Mouse (Mus musculus): ENCODE measurements around the gene A2ml1.
A peak's percentile ranks its signal among the peaks of the same experiment; 100 is the strongest.
"Not testable (repeated sequence)": the region's sequence is repeated elsewhere in the genome, so short reads cannot be mapped to it uniquely, and the experiment has no call there.

A2ml1 gene

GRCm38 (mm10) chr6:128581508-128581907 lies at the start of gene A2ml1:
Gene A2ml1, minus strand, starts transcription at chr6:128581608.
- DNase-seq (ENCODE audit: low spot score in 2 of 2), result no peak

DNA sequence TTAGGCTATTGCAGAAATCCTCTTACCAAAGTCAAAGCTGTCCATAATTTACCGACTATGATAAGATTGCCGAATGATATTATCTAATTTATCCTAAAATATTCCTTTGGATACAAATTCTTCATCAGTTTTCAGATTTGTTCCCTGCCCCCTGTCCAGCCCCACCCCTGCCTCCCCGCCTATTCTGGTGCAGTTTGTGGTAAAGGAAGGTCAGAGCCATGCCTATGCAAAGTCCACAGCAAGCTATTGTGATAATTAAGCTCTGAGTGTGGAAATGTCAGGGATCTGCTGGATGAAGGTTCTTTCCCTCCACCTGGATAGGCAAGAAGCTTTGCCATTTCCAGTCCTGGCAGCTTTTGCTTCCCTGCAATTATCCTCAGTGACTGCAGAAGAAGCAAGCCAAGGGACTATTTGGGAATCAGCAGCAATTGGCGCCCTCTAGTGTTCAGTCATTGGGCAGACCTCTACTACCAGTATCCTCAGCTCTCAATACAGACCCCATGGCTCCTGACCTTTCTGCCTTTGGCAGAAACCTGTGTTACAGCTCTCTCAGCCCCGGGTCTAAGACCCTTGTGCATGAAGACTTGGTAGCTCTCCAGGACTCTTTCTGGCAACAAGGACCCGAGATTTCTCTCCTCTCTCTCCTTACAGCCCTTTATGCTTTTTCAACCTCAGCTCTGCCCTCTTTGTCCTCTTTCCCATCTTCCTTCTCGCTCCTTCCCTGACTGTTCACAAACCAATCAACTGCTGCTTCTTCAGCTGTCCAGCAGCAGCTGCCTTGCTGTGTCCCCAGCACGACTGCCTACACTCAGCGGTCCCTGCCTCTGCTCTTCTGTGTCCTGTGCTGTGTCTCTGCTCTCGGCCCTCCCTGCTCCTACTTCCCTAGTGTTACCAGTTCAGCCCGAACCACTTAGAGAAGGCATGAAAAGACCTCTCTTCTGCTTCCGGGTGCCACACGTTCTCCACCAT lies 48.6 kb upstream of the A2ml1 start:
- not testable (repeated sequence) for DNase-seq (ENCODE audit: low spot score in 2 of 2)

- not testable (repeated sequence) for DNase-seq (ENCODE audit: low spot score in 2 of 2)
Measured at GRCm38 (mm10) chr6:128625246-128625645, 43.8 kb upstream of the A2ml1 start.

GRCm38 (mm10) chr6:128624425-128624824 lies 43.0 kb upstream of the A2ml1 start:
- DNase-seq (ENCODE audit: low spot score in 2 of 2), result no peak

GRCm38 (mm10) chr6:128623433-128623832 lies 42.0 kb upstream of the A2ml1 start, which contains the start of gene Klrb1a:
Gene Klrb1a, minus strand, starts transcription at chr6:128623533.
- DNase-seq (ENCODE audit: low spot score in 2 of 2), result not testable (repeated sequence)

DNA sequence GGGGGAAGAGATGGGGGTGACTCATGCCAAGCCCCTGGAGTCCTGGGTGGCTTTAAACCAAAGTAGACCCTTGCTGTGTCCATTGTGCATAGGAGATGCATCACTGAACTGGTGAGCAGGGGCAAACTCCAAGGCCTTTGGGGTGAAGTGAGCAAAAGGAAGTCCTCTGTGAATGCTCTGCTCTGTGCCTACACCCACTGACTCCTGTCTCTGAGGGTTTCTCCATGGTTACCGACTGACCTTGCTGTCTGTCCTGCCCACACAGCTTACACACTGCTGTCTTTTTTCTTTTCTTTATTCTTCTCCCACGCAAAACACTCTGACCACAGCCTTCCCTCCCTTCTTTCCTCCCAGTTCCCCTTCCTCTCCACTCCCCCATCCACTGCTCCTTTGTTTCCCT lies 41.3 kb upstream of the A2ml1 start:
- no peak for DNase-seq (ENCODE audit: low spot score in 2 of 2)

DNA sequence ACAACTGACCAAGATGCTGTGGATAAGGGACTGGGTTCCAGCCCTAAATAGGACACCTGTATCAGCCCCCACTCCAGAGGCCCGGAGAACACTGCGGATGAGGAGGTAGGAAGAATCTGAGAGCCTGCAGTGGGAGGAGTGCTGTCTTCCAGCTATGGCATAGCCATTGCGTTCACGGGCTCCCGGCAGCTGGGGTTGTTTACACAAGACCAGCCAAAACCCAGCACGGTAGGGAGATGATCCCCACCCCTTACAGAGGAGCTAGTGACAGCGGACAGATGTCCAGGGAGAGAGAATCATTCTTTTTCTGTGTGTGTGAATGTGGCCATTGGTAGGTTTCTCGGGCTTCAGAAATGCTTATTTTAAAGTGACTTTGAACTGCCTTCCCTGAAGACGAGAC lies 24.9 kb upstream of the A2ml1 start:
- DNase-seq (ENCODE audit: low spot score in 2 of 2), result no peak

- DNase-seq (ENCODE audit: low spot score in 2 of 2), result no peak
Measured at GRCm38 (mm10) chr6:128604512-128604911, 23.1 kb upstream of the A2ml1 start.

GRCm38 (mm10) chr6:128602463-128603201 lies 21.2 kb upstream of the A2ml1 start:
- no peak for DNase-seq (ENCODE audit: low spot score in 2 of 2)

DNA sequence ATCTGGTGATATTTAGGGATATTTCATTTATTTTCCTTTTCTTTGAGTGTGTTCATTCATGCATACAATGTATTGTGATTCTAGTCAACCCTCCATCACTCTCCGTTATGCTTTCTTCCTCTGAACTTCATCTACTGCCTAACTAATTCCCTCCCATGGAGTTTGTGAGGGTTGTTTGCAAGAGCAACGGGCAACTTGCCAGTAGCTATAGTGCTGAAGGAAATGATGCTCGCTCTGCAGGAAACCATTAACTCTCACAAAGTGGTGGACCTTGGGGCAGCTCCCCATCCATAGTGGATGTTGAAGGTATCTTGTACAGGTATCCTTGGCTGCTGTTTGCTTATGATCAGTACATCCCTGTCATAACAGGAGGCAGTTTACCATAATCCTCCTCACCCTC lies 20.6 kb upstream of the A2ml1 start:
- DNase-seq (ENCODE audit: low spot score in 2 of 2), result no peak

DNA sequence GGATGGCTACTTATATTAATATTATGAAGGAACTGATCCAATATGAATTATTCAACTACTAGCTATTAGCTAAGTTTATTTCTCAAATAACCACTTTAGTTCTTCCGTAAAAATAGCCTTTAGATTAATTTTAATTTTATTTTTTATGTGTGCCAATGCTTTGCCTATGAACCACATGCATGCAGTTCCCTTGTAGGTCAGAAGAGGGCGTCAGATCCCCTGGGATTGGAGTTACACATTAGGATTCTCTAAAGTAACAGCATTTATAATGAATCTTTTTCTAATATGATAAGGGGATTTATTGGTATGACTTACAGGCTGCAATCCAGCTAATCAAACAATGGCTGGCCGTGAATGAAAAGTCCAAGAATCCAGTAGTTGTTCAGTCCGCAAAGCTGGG lies 18.1 kb upstream of the A2ml1 start:
- DNase-seq (ENCODE audit: low spot score in 2 of 2), result no peak

- DNase-seq (ENCODE audit: low spot score in 2 of 2), result no peak
Measured at GRCm38 (mm10) chr6:128598256-128599047, 17.0 kb upstream of the A2ml1 start.

DNA sequence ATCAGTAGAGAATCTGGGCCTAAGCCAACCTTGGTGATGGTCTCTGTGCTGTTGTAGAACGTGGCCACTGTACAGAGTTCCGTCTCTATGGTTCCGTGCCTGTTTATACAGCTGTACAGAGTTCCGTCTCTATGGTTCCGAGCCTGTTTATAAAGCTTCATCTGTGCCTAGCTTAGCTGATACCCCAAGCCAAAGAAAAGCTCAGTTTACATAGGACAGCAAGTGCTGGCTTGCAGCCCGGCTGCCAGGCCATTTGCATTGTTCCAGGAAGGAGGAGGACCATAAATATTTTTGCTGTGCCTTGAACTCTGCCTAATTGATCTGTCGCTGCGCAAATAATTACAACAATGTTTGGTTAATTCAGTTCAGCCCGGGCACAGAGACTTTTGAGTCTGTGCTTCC lies 15.7 kb upstream of the A2ml1 start:
- DNase-seq (ENCODE audit: low spot score in 2 of 2), result no peak

GRCm38 (mm10) chr6:128594651-128595050 lies 13.2 kb upstream of the A2ml1 start:
- no peak for DNase-seq (ENCODE audit: low spot score in 2 of 2)

- peak in 1 of 2 experiments; percentile 13 for DNase-seq (ENCODE audit: low spot score in 2 of 2)
Measured at GRCm38 (mm10) chr6:128589426-128589825, 8.0 kb upstream of the A2ml1 start.

DNA sequence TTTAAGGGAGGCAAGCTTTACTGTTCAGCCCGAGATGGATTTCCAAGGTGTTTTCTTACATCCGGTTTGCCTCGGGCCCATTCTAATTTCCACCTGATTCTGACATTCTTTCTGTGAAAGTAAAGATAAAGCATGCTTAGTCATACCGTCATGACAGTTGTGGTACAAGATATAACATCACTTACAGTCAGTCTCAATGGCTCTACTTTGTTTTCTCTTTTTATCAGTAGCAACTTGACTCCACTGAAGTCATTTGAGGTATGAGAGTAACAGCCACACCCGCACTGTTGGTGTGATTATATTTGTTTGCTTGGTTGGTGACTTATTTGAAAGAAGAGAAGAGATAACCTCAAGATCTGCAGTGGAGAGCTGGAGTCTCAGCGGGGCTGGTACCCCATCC lies 6.2 kb upstream of the A2ml1 start:
- DNase-seq (ENCODE audit: low spot score in 2 of 2), result no peak

DNA sequence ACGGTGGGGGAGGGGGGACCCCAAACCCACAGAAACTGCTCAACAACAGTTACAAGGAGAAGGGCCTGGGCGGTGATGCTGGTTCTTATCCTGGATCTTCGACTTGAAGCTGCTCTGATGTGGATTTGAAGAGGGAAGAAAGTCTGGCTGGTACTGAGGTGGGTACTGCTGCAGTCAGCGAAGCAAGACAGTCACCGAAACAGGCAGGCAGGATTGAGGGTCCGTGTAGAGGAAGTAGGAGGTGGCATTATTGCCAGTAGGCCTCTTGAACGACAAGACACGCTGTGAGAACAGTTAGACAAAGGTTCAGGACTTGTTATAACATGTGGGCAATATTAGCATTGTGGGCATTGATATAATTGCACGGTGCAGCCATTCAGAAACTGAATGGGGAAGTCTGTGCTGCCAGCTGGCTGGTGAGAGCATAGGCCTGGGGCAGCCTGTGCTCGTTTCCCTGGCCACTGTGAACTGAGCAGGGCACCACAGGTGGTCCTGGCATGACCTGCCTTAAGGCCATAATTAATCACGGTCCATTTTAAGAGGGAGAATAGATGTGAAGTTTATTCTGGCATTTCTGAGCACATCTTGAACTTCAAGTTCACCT lies 4.3 kb upstream of the A2ml1 start:
- DNase-seq (ENCODE audit: low spot score in 2 of 2), result peak in 1 of 2 experiments; percentile 52

DNA sequence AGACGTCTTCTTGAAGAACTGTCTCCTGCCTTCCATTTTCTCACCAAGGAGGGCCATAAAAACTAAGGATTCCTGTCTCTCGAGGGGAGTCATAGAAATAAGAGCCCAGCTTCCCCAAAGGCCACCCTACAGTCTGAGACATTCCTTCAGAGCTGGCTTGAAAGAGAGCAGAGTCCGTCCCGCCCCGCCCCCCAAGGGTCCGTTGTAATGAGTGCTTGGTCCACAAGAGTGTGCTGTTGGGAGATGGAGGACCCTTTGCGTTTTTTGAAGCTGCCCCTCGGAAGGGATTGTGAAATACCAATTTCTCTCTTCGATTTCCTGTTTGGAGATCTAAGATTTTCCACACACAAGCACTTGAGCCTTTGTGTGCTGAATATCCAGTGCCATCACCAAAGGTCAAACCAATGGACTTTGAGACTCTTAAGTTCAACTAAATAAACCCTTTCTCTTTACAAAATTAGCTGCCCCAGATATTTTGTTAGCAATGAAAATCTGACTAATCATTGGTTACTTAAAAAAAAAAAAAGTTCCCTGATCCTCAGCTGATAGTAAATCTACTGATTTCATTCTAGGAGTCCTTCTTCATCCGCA lies 2.8 kb upstream of the A2ml1 start:
- DNase-seq (ENCODE audit: low spot score in 2 of 2), result peak in 1 of 2 experiments; percentile 54

DNA sequence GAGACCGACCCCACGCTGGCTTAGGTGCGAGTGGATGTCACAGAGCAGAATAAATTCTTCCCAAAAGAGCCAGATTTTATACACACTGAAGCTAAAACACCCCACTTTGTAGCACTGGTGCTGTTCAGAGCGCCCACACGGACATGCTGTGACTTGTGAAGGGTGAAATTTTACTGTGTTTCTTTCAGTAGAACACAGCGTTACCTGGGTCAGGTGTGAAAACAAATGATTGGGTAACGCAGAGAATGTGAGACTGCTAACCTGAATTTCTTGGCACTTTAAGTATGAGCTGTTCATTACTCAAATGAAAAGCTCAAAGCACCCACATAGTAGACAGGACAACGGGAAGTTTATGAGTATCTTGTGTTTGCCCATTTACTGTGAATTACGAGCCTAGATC lies 4.1 kb downstream of the A2ml1 start:
- no peak for DNase-seq (ENCODE audit: low spot score in 2 of 2)

DNA sequence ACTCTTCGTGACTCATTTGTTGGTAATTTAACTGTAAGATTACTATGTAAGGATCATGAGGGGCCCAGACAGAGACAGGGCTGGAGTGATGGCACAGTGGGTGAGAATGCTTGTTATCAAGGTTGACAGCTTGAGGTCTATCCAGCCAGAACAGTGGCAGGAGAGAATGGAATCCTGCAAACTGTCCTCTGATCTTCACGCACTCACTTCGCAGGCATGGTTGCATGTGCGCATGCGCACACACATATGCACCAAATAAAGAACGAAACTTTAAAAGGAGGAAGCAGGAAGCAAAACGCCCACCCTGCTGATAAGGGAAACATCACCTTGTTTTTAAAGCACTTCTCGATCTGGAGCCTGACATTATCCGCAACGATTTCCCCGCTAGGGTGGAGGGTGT lies 14.8 kb downstream of the A2ml1 start:
- no peak for DNase-seq (ENCODE audit: low spot score in 2 of 2)

GRCm38 (mm10) chr6:128554049-128554448 lies 27.4 kb downstream of the A2ml1 start:
- DNase-seq (ENCODE audit: low spot score in 2 of 2), result no peak
